Mouse (Mus musculus) right cerebral cortex, adult 2 months (tissue): ENCODE measurements at regions not wholly inside any gene's neighbourhood (a gene's known extent, or its start where the extent isn't known, plus 50 kb on each side); places are given as distances from the start of the nearest gene placed in this dataset.

ENCODE experiments used
- DNase-seq, 2 experiments: peaks; one replicate each; pipeline ENCODE4 v3.0.0; 2021 to 2022; ENCODE audit warnings: low spot score in 2 of 2

GRCm38 (mm10) chr2:144895254-144895653, 71.8 kb downstream of the Scp2d1 start:
- DNase-seq = no peak

DNA sequence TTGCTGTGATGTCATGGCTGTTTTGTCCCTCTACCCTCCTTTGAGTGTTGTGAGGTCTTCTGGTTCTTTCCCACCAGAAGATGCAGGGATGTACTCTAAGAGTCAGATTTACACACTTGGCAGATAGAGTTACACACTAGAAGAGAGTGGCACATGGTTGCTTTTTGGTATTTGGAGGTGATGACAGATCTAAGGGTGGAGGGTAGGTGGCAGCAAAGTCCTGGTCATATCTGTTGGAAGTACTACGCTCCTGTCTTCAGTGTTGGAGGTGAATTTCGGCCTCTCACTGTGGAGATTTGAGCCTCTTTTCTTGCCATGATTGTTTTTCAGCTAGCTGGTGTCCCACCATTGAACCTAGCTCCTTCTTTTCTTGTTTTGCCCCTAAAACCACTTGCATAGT, 73.0 kb downstream of the Scp2d1 start:
- peak in 1 of 2 experiments; percentile 8 for DNase-seq

DNA sequence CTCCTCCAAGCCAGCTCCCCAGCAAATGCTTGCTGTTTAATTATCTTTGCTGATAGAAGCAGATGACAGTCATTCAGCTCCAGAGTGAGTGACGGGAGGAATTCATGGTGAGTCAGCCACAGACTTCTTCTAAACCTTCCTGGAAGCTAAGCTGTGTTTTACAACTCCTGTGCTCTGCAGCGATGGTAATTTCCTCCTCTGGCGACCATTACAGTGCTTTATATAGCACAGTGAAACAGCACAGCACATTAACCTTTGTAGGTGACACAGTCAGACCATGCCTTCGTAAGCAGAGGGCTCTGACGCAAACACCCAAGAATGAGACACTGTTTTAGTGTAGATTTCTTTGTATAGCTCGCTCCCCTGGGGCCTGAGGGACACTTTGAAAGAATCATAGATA, 83.3 kb downstream of the Scp2d1 start:
- DNase-seq = no peak

DNA sequence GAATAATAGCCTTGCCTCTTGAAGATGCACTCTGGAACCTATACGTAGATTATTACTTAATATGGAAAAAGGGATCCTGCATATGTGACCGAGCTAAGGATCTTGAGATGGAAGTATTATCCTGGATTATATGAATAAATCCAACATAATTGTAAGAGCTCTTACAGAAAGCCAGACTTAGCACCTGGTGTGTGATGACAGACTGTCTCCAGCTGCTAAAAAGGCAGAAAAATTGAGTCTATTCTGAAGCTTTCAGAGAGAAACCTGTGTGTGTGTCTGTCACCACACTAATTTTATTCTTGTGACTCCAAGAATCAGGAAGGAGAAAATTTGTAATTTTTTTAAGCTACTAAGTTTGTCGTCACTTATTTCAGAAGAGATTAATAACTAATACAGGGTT, 122.4 kb downstream of the Scp2d1 start:
- DNase-seq = no peak

GRCm38 (mm10) chr2:144946468-144946867, 123.0 kb downstream of the Scp2d1 start:
- peak in 1 of 2 experiments; percentile 7 for DNase-seq

- no peak for DNase-seq
Observed at GRCm38 (mm10) chr2:144949232-144949631, 125.8 kb downstream of the Scp2d1 start.
